Mouse (Mus musculus): ENCODE data around the gene 9230104L09Rik. TPM values are rescaled to one million over a fixed set of nuclear protein-coding genes. Genes with fewer than 3 reads are reported as not detected.

9230104L09Rik gene
- total RNA-seq, 2 experiments from 2014 or later, result not detected

DNA sequence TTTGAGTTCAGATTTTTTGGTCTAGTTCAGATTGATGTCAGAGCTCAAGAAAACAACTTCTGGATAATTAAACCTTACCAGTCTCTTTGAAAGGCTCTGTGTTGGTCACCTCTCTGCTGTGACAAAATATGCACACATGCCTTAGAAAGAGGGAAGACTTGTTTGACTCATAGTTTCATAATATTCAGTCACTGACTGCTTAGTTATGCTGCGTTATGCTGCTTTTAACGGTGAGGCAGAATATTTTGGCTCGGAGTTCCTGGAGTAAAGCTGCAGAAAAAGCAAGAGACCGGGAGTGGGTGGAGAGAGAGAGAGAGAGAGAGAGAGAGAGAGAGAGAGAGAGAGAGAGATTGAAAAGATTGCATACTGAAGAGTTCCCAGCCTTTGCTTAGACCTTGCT, 3.8 kb downstream of the 9230104L09Rik start:
- peak; percentile 24 to 39 for DNase-seq (ENCODE audit: low spot score in 2 of 2)
- intact Hi-C loops (cut with DNase I), result no loop called here

DNA sequence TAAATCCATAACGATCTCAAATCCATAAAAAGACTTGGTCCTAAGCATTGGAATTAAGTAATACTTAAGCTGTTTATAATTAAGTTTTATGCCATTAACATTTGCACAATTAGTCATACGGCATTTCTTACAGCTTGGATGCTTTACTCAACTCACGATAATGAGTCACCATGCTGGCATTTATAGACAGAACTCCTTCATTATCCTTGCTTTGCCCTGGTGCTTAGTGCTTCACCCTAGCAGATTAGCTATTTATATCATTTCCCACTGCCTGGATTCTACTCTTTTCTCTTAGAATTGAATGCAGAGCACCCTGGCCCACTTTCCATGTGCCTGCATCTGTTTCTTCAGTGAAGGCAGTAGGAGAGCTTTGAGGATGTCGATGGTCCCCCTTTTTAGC, 7.3 kb downstream of the 9230104L09Rik start:
- DNase-seq (ENCODE audit: low spot score in 2 of 2), result no peak
- intact Hi-C loops (cut with DNase I), result no loop called here

DNA sequence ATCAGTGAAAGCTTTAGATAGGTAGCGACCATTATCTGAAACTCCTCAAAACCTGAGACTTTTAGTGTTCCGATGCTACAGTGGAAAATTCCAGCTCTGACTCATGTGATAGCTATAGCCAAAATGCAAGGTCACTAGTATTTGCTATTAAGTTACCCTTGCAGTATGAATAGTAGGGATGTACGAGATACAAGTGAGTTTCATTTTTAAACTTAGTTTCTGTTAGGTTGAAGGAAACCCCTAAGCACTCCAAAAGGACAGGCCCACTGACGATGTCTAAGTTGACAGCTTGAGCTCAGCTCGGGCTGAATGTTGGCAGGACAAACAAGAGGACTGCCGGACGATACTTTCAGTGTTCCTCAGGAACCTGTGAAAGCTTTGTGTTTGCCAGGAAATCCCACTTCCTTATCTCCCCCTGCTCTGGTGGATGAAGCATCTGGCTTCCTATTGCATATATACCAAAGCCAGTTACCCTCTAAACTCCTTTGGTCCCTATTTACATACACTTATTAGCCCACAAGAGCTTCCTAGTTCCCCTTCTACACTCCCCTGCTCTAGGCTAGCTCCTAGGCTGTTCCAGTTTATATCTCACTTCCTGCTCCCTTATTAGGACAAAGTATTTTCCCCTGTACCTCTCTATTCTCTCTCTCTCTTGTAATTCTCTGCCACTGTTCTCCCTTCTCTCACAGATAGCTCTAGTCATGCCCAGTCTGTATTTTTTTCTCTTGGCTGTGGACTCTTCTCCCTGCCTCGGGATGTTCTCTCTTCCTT, 8.0 kb downstream of the 9230104L09Rik start:
- intact Hi-C loops (cut with DNase I), result no loop called here
- DNase-seq (ENCODE audit: low spot score in 2 of 2), result no peak

DNA sequence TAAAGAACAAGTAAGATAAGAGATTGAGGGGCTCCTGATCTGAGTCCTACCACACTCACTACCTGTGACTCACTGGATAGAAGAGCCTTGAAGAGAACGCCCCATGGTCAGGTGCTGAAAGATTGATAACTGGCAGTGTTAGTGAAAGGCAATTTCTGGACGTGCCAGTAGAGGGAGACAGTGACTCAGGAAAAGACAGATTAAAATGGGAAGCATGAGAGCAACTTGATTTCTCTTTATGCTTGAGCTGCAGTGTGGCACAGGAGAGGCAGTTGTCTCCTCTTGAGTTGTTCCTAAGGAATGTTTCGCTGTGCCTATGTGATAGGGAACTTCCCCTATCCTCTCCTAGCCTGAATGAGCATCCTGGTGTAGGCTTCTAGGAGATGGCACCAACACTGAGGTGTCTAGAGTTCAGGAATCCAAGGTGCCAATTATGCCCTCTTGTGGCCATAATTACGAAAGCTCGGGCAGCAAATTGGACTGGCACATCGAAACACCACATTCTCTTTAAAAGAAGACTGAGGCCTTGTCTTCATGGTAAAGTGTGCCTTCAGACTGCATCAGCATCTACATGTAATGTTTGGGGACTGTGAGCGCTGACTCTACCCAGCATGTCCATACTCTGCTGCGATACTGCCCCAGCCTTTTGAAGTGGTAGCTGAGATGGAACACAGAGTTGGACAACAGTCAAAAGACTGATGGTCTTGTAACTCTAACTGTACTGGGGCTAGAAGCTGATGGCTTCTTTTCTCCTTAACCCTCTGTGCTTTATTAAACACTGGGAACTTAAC, 13.5 kb downstream of the 9230104L09Rik start:
- intact Hi-C loops (cut with DNase I), result loop anchor here (1.0 to 5.0 kb wide), 2 partner anchors 51 to 306 kb away; no protein-coding TSS in a partner anchor
- peak; percentile 88 to 89 for DNase-seq (ENCODE audit: low spot score in 2 of 2)

DNA sequence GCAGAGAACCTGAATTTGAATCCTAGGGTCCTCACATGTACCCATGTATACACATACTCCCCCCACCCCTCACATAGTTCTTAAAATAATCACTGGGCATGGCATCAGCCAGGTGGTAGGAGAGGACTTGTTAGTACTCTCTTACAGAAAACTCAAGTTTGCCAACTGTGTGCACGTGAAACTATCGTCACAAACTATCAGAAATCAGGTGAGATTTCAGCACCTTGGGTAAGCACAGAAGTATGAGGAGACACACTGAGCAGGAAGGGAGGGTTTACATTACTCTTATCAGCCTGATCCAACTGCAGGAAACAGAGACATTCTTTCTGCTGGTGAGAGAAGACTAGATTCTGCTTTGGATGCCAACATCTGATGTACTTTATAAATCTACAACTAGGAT, 25.6 kb downstream of the 9230104L09Rik start:
- no peak for DNase-seq (ENCODE audit: low spot score in 2 of 2)
- intact Hi-C loops (cut with DNase I), result no loop called here

DNA sequence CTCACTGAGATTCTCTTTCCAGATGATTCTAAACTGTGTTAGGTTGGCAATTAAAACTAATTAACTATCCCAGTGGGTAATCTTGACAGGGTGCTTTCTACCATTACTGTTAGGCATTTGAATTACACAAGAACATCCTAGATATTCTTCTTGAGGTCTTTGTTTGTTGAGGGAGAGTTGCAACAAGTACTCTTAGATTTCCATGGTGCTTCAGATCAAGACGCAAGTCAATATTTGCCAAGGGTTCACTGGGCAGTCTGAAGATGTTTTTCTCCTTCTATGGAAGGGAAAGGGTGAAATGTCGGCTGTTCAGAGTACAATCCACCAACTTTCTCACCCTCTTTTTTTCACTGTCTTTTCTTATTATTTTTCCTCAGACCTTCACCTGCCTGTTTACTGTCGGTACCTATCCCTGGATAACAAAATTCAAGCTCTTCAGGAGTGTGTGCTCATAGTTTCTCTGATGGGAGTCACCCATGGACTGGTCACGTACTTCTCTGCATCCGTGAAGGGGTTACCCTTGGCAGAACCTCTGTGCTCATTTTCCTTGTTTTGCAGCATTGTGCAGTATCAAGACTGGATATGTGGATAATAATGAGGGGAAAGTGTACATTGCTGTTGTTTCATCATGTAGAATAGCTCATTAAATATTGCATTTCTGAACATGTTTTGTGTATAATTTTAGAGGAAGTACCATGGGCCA, 26.6 kb downstream of the 9230104L09Rik start:
- no peak for DNase-seq (ENCODE audit: low spot score in 2 of 2)
- intact Hi-C loops (cut with DNase I), result no loop called here

DNA sequence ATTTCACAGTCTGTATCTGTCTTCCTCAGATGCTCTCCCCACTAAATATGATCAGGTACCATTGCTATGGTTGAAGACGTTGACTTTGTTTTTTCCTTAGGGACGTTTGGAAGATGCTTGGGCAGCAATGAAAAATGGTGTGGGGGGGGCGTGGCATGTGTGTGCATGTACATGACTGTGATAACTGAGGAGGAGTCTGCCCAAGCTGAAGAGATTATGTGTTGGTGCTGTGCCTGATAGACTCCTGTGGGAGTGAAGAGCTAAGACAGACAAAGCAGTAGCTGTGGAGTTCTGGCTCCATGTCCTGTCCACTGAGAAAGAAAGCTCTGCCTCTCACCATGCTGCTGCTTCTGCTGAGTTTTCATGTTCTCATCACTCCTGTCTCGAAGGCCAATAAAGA, 29.9 kb downstream of the 9230104L09Rik start, which contains the start of gene Cst9:
Gene Cst9 (plus strand): TSS at position 236 of the 400 bp plus-strand sequence.
- DNase-seq (ENCODE audit: low spot score in 2 of 2), result no peak
- intact Hi-C loops (cut with DNase I), result no loop called here

DNA sequence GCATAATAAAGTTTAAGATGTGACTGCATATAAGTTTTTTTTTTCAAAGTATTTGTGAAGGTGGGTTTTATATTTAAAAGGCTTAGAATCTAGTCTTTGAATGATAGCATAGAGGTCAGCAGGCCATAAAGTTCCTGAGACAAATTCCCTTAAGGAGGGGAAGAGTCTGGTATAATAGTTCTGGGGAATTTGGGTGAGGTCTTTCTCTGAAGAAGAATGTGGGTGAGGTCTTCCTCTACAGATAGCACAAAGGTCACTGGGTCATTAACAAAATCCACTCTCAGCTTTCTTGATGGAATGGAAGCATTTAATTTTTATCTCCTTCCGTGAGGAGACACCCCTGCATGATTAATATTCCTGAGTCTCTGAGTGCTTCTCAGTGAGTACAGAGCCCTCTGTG, 38.9 kb downstream of the 9230104L09Rik start:
- intact Hi-C loops (cut with DNase I), result no loop called here

DNA sequence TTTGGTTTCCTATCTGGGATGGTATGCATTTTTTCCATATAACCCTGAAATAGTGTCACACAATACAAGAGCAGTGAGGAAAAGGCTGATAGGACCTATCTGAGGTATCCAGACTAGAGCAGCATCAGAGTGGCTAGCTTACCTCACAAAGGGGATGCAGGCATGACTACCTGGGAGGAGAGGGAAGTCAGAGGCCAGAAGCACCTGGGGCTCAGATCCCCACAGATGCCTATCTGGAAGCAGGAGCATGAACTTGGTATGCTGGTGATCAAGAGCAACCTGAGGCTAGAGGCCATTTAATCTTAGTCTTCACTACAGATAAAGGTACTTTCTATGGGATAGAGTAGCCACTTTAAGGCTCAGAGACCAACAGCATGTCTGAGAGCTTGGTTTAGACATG, 44.9 kb downstream of the 9230104L09Rik start, which contains the start of gene Cst13:
Gene Cst13 (plus strand): TSS at position 173 of the 400 bp plus-strand sequence.
- no peak for DNase-seq (ENCODE audit: low spot score in 2 of 2)
- intact Hi-C loops (cut with DNase I), result no loop called here

More for the DNA sequence above, 38.9 kb downstream of the 9230104L09Rik start:
- DNase-seq (ENCODE audit: low spot score in 2 of 2), result no peak

DNA sequence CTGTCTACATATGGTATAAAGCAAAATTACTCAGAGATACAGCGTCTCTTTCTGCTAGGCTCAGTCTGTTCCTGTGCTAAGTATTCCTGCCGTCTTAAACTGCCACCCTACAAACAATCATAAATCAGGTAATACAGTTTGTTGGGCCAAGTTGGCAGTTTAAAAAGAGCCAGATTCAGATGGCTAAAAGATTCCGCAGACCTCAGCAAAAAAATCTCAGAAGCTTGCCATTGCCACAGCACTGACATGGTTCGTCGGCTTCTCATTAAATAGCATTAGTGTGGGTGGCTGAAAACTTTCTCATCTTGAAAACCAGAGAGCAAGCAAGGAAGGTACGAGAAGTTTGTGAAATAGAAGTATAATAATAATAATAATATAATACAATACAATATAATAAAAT, 58.1 kb downstream of the 9230104L09Rik start:
- no peak for DNase-seq (ENCODE audit: low spot score in 2 of 2)
- intact Hi-C loops (cut with DNase I), result no loop called here

DNA sequence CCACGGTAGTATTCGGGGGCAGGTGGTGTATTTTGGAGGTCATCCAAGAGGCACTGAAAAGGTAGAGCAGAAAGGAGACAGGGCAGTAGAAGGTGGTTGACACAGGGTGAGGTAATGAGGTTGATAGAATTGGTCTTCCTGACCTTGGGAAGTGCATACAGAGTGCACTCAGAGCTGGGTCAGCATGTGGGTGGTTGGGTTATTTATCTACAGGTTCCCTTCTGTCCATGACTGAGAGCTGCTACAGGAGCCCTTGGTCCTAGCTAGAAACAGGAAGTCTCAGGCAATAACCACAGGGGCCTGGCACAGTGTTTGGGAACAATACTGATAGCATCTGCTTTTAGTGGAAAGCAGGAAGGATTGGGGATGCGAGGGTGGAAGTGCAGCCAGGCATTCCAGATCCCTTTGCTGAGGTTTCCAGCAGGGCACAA, 63.3 kb downstream of the 9230104L09Rik start:
- no peak for DNase-seq (ENCODE audit: low spot score in 2 of 2)
- intact Hi-C loops (cut with DNase I), result no loop called here

DNA sequence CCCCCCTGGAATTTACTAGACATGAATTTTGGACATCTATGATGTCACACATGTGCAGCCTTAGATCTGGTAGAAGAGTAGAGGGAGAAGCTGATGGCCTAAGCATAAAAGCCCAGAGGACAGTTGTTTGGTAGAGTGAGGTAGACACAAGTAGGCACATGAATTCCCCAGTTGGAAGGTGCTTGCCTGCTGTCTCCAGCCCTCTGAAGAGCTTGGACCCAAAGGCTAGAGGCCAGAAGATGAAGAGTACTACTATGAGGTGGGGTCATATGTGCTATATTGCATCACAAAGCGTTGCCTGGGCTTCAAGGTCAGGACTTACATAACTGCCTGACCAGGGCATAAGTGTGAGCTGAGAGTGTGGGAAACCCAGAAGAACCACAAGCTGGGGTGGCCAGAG, 66.4 kb downstream of the 9230104L09Rik start, which contains the start of gene Cst8:
Gene Cst8 (plus strand): TSS at position 301 of the 400 bp plus-strand sequence.
- no peak for DNase-seq (ENCODE audit: low spot score in 2 of 2)
- intact Hi-C loops (cut with DNase I), result no loop called here

Other genes starting within 250 kb of the 9230104L09Rik start
- 10 to 100 TPM; 11.6 to 11.7 TPM for gene Nxt1, start 192.4 kb downstream of the 9230104L09Rik start, total RNA-seq (2021)
- 10 to 100 TPM; 25.9 to 26.7 TPM for gene Gzf1, start 184.0 kb downstream of the 9230104L09Rik start, total RNA-seq (2021)
- 100 to 1,000 TPM; 286 to 309 TPM for gene Napb, start 132.6 kb downstream of the 9230104L09Rik start, total RNA-seq (2021)
- not detected for gene Cstl1, start 114.7 kb downstream of the 9230104L09Rik start, total RNA-seq (2021)
- not detected for gene Cst11, start 93.5 kb downstream of the 9230104L09Rik start, total RNA-seq (2021)
- not detected for gene 8030411F24Rik, start 83.0 kb downstream of the 9230104L09Rik start, total RNA-seq (2021)
- under 1 TPM in 1 of 2 experiments, not detected in 1; 0.70 TPM for gene Cst12, start 75.7 kb downstream of the 9230104L09Rik start, total RNA-seq (2021)
- gene Cst8, start 66.3 kb downstream of the 9230104L09Rik start, total RNA-seq (2021), result not detected
- not detected for gene Cst13, start 45.0 kb downstream of the 9230104L09Rik start, total RNA-seq (2021)
- gene Cst9, start 29.9 kb downstream of the 9230104L09Rik start, total RNA-seq (2021), result not detected
- 1,000 to 10,000 TPM; 1,971 to 2,132 TPM for gene Cst3, start 10.7 kb upstream of the 9230104L09Rik start, total RNA-seq (2021)
- not detected for gene Gm1330, start 138.2 kb upstream of the 9230104L09Rik start, total RNA-seq (2021)
- gene Gm10750, start 152.2 kb upstream of the 9230104L09Rik start, total RNA-seq (2021), result not detected

Data from left cerebral cortex, postnatal 14 days (tissue).